Mouse (Mus musculus) ES-Bruce4 (cell line): Measurements from ENCODE around the gene Car15. TPM values are rescaled to one million over a fixed set of nuclear protein-coding genes. Genes with fewer than 3 reads are reported as not detected.

Experiments used
- H3K27ac ChIP-seq: 2 replicates; pipeline ENCODE4 v1.5.1; 2012; ENCODE audit warnings: low read length, inconsistent platforms; ENCODE audit not compliant: insufficient read depth
- H3K27me3 ChIP-seq: 2 replicates; pipeline ENCODE4 v1.6.1; 2012; ENCODE audit warnings: mild to moderate bottlenecking, low read length, inconsistent platforms; ENCODE audit not compliant: control insufficient read depth, poor library complexity, insufficient read depth, severe bottlenecking
- H3K36me3 ChIP-seq: 2 replicates; pipeline ENCODE4 v1.6.1; 2012; ENCODE audit warnings: inconsistent platforms, mild to moderate bottlenecking, low read length, moderate library complexity; ENCODE audit not compliant: control insufficient read depth, poor library complexity, insufficient read depth, severe bottlenecking
- H3K4me1 ChIP-seq: one replicate; pipeline ENCODE4 v1.8.1; 2011; ENCODE audit warnings: low read length; ENCODE audit not compliant: control insufficient read depth, insufficient read depth
- H3K4me3 ChIP-seq: 2 replicates; pipeline ENCODE4 v1.5.1; 2011; ENCODE audit warnings: low read depth, mild to moderate bottlenecking, low read length
- H3K9ac ChIP-seq: 2 replicates; pipeline ENCODE4 v1.6.1; 2012; ENCODE audit warnings: low read depth, mild to moderate bottlenecking, inconsistent platforms; ENCODE audit not compliant: poor library complexity, severe bottlenecking
- H3K9me3 ChIP-seq: replicated peaks from 2 replicates; pipeline ENCODE4 v1.6.1; 2012; ENCODE audit warnings: mild to moderate bottlenecking, low read length, inconsistent platforms; ENCODE audit not compliant: control insufficient read depth, poor library complexity, insufficient read depth, severe bottlenecking
- CTCF ChIP-seq: IDR thresholded peaks from one replicate; pipeline ENCODE4 v1.8.1; 2011; ENCODE audit warnings: low read depth, low read length
- EP300 ChIP-seq: IDR thresholded peaks from 2 replicates; pipeline ENCODE4 v1.6.1; 2011; ENCODE audit warnings: low read depth, low read length; ENCODE audit not compliant: insufficient read depth
- POLR2A ChIP-seq: IDR thresholded peaks from one replicate; pipeline ENCODE4 v1.8.1; 2011; ENCODE audit warnings: low read length; ENCODE audit not compliant: insufficient read depth
- polyA plus RNA-seq: library from polyadenylated mRNA; stranded (reverse); fragments of >200 nt; gene quantifications from 2 replicates; pipeline ENCODE4 v1.2.4, GENCODE M21; 2011; ENCODE audit warnings: low read depth; ENCODE audit not compliant: missing spikeins, insufficient read depth, insufficient read length

The Car15 gene
- polyA plus RNA-seq, 1 experiment, result not detected

- Histone ChIP-seq H3K4me1 (no peaks in the 10 kb centered on the region), H3K27me3 (peaks cover 2% of the 10 kb centered on the region; the same call in 1 of the 2 replicates), H3K9ac (no peak overlapping the region), H3K36me3 (no peaks in the 10 kb centered on the region), H3K4me3 (no peak overlapping the region), H3K27ac (no peak overlapping the region), H3K9me3 (no peaks in the 10 kb centered on the region)
- TF ChIP-seq POLR2A (no peak), EP300 (no peak), CTCF (no peak)
Observed at GRCm38 (mm10) chr16:17816528-17816927, 21.6 kb downstream of the Car15 start.

DNA sequence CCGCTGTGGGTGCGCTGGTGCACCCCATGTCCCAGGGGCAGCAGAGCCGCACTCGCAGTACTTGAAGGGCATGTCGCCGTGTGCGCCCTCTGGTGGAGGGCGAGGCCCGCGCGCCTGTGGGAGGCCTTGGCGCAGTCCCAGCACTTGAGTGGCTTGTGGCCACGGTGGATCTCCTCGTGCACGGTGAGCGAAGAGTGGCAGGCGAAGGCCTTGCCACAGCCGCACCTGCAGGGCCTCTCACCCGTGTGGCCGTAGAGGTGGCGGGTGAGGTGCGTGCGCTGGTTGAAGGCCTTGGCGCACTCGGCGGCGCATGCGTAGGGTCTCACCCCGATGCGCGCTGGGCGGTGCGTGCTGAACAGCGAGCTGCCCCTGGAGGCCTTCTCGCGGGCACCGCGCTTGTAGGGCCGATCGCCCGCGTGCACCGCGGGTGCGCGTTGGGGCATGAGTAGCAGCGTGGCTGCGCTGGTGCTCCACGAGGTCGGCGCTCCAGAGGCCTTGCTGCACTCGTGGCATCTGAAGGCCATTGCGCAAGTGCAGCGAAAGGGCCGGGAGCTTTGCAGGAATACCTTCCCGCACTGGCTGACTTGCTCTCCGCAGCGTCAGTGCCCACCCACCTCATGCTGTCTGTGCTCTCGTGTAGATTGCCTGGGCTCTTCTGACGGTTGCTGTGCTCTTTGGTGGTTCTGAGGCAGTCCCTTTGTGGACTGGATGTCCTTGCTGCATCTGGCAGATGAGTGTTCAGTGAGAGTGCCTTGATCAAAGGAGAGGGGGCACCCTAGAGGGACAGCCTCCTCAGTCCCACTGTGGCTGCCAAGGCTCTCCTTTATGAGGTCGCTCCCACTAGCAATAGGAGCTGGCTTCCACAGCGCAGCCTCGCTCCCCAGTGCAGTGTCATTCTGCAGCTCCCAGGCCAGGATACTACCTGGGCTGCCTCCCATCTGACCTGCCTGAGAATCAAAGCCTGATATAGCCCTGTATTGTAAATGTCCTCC, 22.5 kb downstream of the Car15 start:
- peak overlapping the region; percentile 46 for H3K4me3 ChIP-seq
- H3K27ac ChIP-seq, result no peak overlapping the region

DNA sequence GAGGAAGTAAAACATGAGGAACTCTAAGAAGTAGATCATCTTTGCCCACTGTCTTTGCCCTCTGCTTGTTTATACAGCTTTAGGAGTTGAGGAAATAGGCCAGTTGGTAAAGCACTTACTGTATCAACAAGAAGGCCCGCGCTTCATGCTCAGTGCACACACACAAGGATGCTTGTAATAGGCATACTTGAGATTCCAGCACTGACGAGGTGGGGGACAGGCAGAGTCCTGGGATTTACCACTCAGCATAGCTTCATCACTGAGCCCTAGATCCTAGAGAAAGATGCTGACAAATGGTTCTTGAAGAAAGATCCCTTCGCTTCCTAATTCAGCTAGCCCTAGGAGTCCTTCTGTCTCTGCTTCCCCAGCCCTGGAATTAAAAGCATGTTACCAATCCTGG, 25.0 kb downstream of the Car15 start:
- TF ChIP-seq EP300 (no peak), POLR2A (no peak), CTCF (no peak)
- no peak overlapping the region for H3K4me3 ChIP-seq
- H3K27me3 ChIP-seq, result peaks cover 2% of the 10 kb centered on the region; the same call in 1 of the 2 replicates
- H3K9ac ChIP-seq, result no peak overlapping the region
- no peak overlapping the region for H3K27ac ChIP-seq
- no peaks in the 10 kb centered on the region for H3K36me3 ChIP-seq
- H3K9me3 ChIP-seq, result no peaks in the 10 kb centered on the region
- no peaks in the 10 kb centered on the region for H3K4me1 ChIP-seq

More for the DNA sequence above, 22.5 kb downstream of the Car15 start:
- Histone ChIP-seq H3K4me1 (no peaks in the 10 kb centered on the region), H3K27me3 (peaks cover 2% of the 10 kb centered on the region; the same call in 1 of the 2 replicates), H3K9ac (0 out of 2 replicates have a peak overlapping the region, but pooled peaks have one; percentile 2), H3K9me3 (no peaks in the 10 kb centered on the region), H3K36me3 (no peaks in the 10 kb centered on the region)
- no peak for TF ChIP-seq POLR2A
- no peak for TF ChIP-seq EP300
- TF ChIP-seq CTCF, result peak; percentile 87

GRCm38 (mm10) chr16:17812120-17812519, 26.0 kb downstream of the Car15 start:
- no peaks in the 10 kb centered on the region for H3K4me1 ChIP-seq
- H3K27me3 ChIP-seq, result peaks cover 2% of the 10 kb centered on the region; the same call in 1 of the 2 replicates
- H3K9ac ChIP-seq, result no peak overlapping the region

GRCm38 (mm10) chr16:17809711-17810110, 28.5 kb downstream of the Car15 start:
- Histone ChIP-seq H3K27me3 (peaks cover 6% of the 10 kb centered on the region), H3K36me3 (no peaks in the 10 kb centered on the region), H3K27ac (no peak overlapping the region), H3K9ac (no peak overlapping the region), H3K4me1 (peaks cover 3% of the 10 kb centered on the region), H3K4me3 (no peak overlapping the region), H3K9me3 (no peaks in the 10 kb centered on the region)
- TF ChIP-seq CTCF (no peak), EP300 (no peak), POLR2A (no peak)

More at GRCm38 (mm10) chr16:17812120-17812519, 26.0 kb downstream of the Car15 start:
- Histone ChIP-seq H3K9me3 (no peaks in the 10 kb centered on the region), H3K36me3 (no peaks in the 10 kb centered on the region), H3K4me3 (no peak overlapping the region), H3K27ac (no peak overlapping the region)
- TF ChIP-seq EP300 (no peak), CTCF (no peak), POLR2A (no peak)

- TF ChIP-seq CTCF (no peak), EP300 (no peak), POLR2A (no peak)
- H3K36me3 ChIP-seq, result no peaks in the 10 kb centered on the region
- no peak overlapping the region for H3K9ac ChIP-seq
- peaks cover 4% of the 10 kb centered on the region for H3K27me3 ChIP-seq
- H3K4me1 ChIP-seq, result peaks cover 3% of the 10 kb centered on the region
- H3K4me3 ChIP-seq, result no peak overlapping the region
- no peak overlapping the region for H3K27ac ChIP-seq
- no peaks in the 10 kb centered on the region for H3K9me3 ChIP-seq
Observed at GRCm38 (mm10) chr16:17809125-17809524, 29.0 kb downstream of the Car15 start.
